Mouse (Mus musculus): ENCODE measurements around the gene Olfr1461.

Gene Olfr1461

GRCm38 (mm10) chr19:13162700-13163099, at the start of gene Olfr1461:
Olfr1461 (plus strand) TSS chr19:13163000.
- no peak for DNase-seq (ENCODE audit: low spot score in 2 of 2)

DNA sequence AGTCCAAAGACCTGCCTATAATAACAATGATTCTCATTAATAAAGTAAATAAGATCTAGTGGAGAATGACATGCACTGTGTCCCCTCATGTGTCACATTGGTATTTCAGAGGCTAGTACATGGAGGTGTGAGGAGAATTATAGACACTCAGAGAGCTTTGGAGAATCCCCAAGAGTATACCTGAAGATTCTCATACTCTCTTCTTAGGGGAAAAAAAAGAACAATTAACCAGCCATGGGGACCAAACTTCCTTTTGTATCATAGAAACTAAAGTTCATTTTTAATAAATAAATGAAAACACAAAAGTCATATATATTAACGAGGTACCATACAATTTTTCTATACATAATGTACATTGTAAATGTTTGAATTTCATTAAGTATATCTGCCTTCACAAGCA, 13.4 kb upstream of the Olfr1461 start, which contains the start of gene Olfr1459:
Gene Olfr1459 (minus strand): TSS at position 101 of the 400 bp plus-strand sequence.
- DNase-seq (ENCODE audit: low spot score in 2 of 2), result no peak

DNA sequence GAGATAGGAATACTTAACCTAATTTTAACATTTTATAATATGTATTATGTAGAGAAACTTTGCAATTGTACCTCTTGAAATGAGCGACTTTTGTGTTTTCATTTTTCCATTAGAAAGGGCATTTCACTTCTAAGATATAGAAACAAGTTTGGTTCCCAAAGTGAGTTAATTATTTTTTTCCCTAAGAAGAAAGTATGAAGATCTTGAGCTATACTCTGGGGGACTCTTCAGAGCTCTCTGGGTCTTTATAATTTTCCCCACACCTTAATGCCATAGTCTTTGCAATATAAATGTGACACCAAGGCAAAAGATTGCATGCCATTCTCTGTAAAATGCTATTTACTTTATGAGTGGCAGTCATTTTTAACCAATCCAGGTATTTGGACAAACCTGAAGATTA, 22.6 kb downstream of the Olfr1461 start, which contains the start of gene Olfr1462:
Gene Olfr1462 (plus strand): TSS at position 301 of the 400 bp plus-strand sequence.
- no peak for DNase-seq (ENCODE audit: low spot score in 2 of 2)
